Mouse (Mus musculus): Measurements from ENCODE around the gene Ptger1. TPM values are rescaled to one million over a fixed set of nuclear protein-coding genes. Genes with fewer than 3 reads are reported as not detected.

The Ptger1 gene
- polyA plus RNA-seq, 1 experiment from 2014 or later = 5.6 TPM

GRCm38 (mm10) chr8:83666866-83667234, 372 bp downstream of the Ptger1 start:
- H3K9ac ChIP-seq (ENCODE audit: low read length) = peak overlapping the region; percentile 51
- ATAC-seq (ENCODE audit: low FRiP score, low TSS enrichment) (no peak), DNase-seq (ENCODE audit: low spot score) (no peak)
- H3K4me3 ChIP-seq (ENCODE audit: low read depth, low read length) = peak overlapping the region; percentile 17; the same call in 1 of the 2 replicates
- no peaks in the 10 kb centered on the region for H3K27me3 ChIP-seq (ENCODE audit: control insufficient read depth, insufficient read depth, low read length)
- no peaks in the 10 kb centered on the region for H3K9me3 ChIP-seq (ENCODE audit: control insufficient read depth, low read length)
- peaks cover 20% of the 10 kb centered on the region for H3K36me3 ChIP-seq (ENCODE audit: control insufficient read depth, insufficient read depth, low read length)
- TF ChIP-seq EP300 (optimal IDR thresholded peaks at IDR 0.05) (no peak), CTCF (IDR thresholded peaks at IDR 0.05; ENCODE audit: low read depth) (no peak; the same call in 1 of the 2 replicates)
- peak overlapping the region; percentile 76 for H3K27ac ChIP-seq (replicated peaks)
- peaks cover 26% of the 10 kb centered on the region for H3K4me1 ChIP-seq (replicated peaks; ENCODE audit: control insufficient read depth, insufficient read depth)
- WGBS = 77% methylated on average over 3 of the region's 3 CpGs
- peak overlapping the region; percentile 66 for H3K4me2 ChIP-seq (replicated peaks; ENCODE audit: low read depth)

GRCm38 (mm10) chr8:83667526-83667925, 1.0 kb downstream of the Ptger1 start:
- H3K4me3 ChIP-seq (ENCODE audit: low read depth, low read length) = no peak overlapping the region

GRCm38 (mm10) chr8:83668010-83668916, 1.8 kb downstream of the Ptger1 start:
- Histone ChIP-seq H3K4me2 (replicated peaks; ENCODE audit: low read depth) (peak overlapping the region; percentile 66), H3K27ac (replicated peaks) (peak overlapping the region; percentile 58), H3K27me3 (ENCODE audit: control insufficient read depth, insufficient read depth, low read length) (no peaks in the 10 kb centered on the region), H3K9me3 (ENCODE audit: control insufficient read depth, low read length) (no peaks in the 10 kb centered on the region), H3K36me3 (ENCODE audit: control insufficient read depth, insufficient read depth, low read length) (peaks cover 22% of the 10 kb centered on the region), H3K9ac (ENCODE audit: low read length) (peak overlapping the region; percentile 59), H3K4me1 (replicated peaks; ENCODE audit: control insufficient read depth, insufficient read depth) (peaks cover 19% of the 10 kb centered on the region), H3K4me3 (ENCODE audit: low read depth, low read length) (peak overlapping the region; percentile 32)
- ATAC-seq (ENCODE audit: low FRiP score, low TSS enrichment) (peak; percentile 24), DNase-seq (ENCODE audit: low spot score) (peak; percentile 72)
- peak; percentile 91 for TF ChIP-seq CTCF (IDR thresholded peaks at IDR 0.05; ENCODE audit: low read depth)
- no peak for TF ChIP-seq EP300 (optimal IDR thresholded peaks at IDR 0.05)
- 23% methylated on average over 80 of the region's 80 CpGs for WGBS

More at GRCm38 (mm10) chr8:83667526-83667925, 1.0 kb downstream of the Ptger1 start:
- Histone ChIP-seq H3K9ac (ENCODE audit: low read length) (peak overlapping the region; percentile 31; the same call in 1 of the 2 replicates), H3K27ac (replicated peaks) (peak overlapping the region; percentile 6; the same call in 1 of the 2 replicates), H3K9me3 (ENCODE audit: control insufficient read depth, low read length) (no peaks in the 10 kb centered on the region), H3K4me2 (replicated peaks; ENCODE audit: low read depth) (peak overlapping the region; percentile 66), H3K36me3 (ENCODE audit: control insufficient read depth, insufficient read depth, low read length) (peaks cover 22% of the 10 kb centered on the region), H3K27me3 (ENCODE audit: control insufficient read depth, insufficient read depth, low read length) (no peaks in the 10 kb centered on the region), H3K4me1 (replicated peaks; ENCODE audit: control insufficient read depth, insufficient read depth) (peaks cover 24% of the 10 kb centered on the region)
- ATAC-seq (ENCODE audit: low FRiP score, low TSS enrichment) = no peak
- 81% methylated on average over 10 of the region's 10 CpGs for WGBS
- no peak for DNase-seq (ENCODE audit: low spot score)
- TF ChIP-seq EP300 (optimal IDR thresholded peaks at IDR 0.05) (no peak), CTCF (IDR thresholded peaks at IDR 0.05; ENCODE audit: low read depth) (no peak)

GRCm38 (mm10) chr8:83669013-83669412, 2.5 kb downstream of the Ptger1 start:
- ATAC-seq (ENCODE audit: low FRiP score, low TSS enrichment) (no peak), DNase-seq (ENCODE audit: low spot score) (no peak)
- 72% methylated on average over 16 of the region's 16 CpGs for WGBS
- H3K4me2 ChIP-seq (replicated peaks; ENCODE audit: low read depth) = peak overlapping the region; percentile 66
- H3K4me3 ChIP-seq (ENCODE audit: low read depth, low read length) = no peak overlapping the region
- no peaks in the 10 kb centered on the region for H3K9me3 ChIP-seq (ENCODE audit: control insufficient read depth, low read length)
- H3K4me1 ChIP-seq (replicated peaks; ENCODE audit: control insufficient read depth, insufficient read depth) = peaks cover 19% of the 10 kb centered on the region
- H3K27me3 ChIP-seq (ENCODE audit: control insufficient read depth, insufficient read depth, low read length) = no peaks in the 10 kb centered on the region
- H3K27ac ChIP-seq (replicated peaks) = no peak overlapping the region; the same call in 1 of the 2 replicates
- H3K9ac ChIP-seq (ENCODE audit: low read length) = 0 out of 2 replicates have a peak overlapping the region, but pooled peaks have one; percentile 59
- peaks cover 19% of the 10 kb centered on the region; the same call in 1 of the 2 replicates for H3K36me3 ChIP-seq (ENCODE audit: control insufficient read depth, insufficient read depth, low read length)
- TF ChIP-seq CTCF (IDR thresholded peaks at IDR 0.05; ENCODE audit: low read depth) = no peak
- TF ChIP-seq EP300 (optimal IDR thresholded peaks at IDR 0.05) = no peak

GRCm38 (mm10) chr8:83672936-83673335, 6.5 kb downstream of the Ptger1 start:
- Histone ChIP-seq H3K4me3 (ENCODE audit: low read depth, low read length) (no peak overlapping the region), H3K27me3 (ENCODE audit: control insufficient read depth, insufficient read depth, low read length) (no peaks in the 10 kb centered on the region), H3K4me1 (replicated peaks; ENCODE audit: control insufficient read depth, insufficient read depth) (peaks cover 5% of the 10 kb centered on the region), H3K36me3 (ENCODE audit: control insufficient read depth, insufficient read depth, low read length) (peaks cover 21% of the 10 kb centered on the region; the same call in 1 of the 2 replicates), H3K9ac (ENCODE audit: low read length) (no peak overlapping the region), H3K4me2 (replicated peaks; ENCODE audit: low read depth) (no peak overlapping the region), H3K9me3 (ENCODE audit: control insufficient read depth, low read length) (no peaks in the 10 kb centered on the region), H3K27ac (replicated peaks) (no peak overlapping the region)
- no peak for DNase-seq (ENCODE audit: low spot score)
- TF ChIP-seq EP300 (optimal IDR thresholded peaks at IDR 0.05) (no peak), CTCF (IDR thresholded peaks at IDR 0.05; ENCODE audit: low read depth) (peak; percentile 17; the same call in 1 of the 2 replicates)
- no peak for ATAC-seq (ENCODE audit: low FRiP score, low TSS enrichment)
- 56% methylated on average over 5 of the region's 5 CpGs for WGBS

- Histone ChIP-seq H3K27me3 (ENCODE audit: control insufficient read depth, insufficient read depth, low read length) (no peaks in the 10 kb centered on the region), H3K4me1 (replicated peaks; ENCODE audit: control insufficient read depth, insufficient read depth) (no peaks in the 10 kb centered on the region), H3K4me2 (replicated peaks; ENCODE audit: low read depth) (no peak overlapping the region), H3K27ac (replicated peaks) (no peak overlapping the region), H3K36me3 (ENCODE audit: control insufficient read depth, insufficient read depth, low read length) (peaks cover 24% of the 10 kb centered on the region), H3K9ac (ENCODE audit: low read length) (no peak overlapping the region), H3K4me3 (ENCODE audit: low read depth, low read length) (no peak overlapping the region), H3K9me3 (ENCODE audit: control insufficient read depth, low read length) (no peaks in the 10 kb centered on the region)
- no peak for ATAC-seq (ENCODE audit: low FRiP score, low TSS enrichment)
- WGBS = 86% methylated on average over 5 of the region's 5 CpGs
- TF ChIP-seq EP300 (optimal IDR thresholded peaks at IDR 0.05) = no peak
- no peak for TF ChIP-seq CTCF (IDR thresholded peaks at IDR 0.05; ENCODE audit: low read depth)
- DNase-seq (ENCODE audit: low spot score) = no peak
Measured at GRCm38 (mm10) chr8:83674497-83674896, 8.0 kb downstream of the Ptger1 start.

Measured in stomach, postnatal 0 days (tissue).